Mouse (Mus musculus) heart, embryonic 16.5 days (tissue): ENCODE measurements at regions not wholly inside any gene's neighbourhood (a gene's known extent, or its start where the extent isn't known, plus 50 kb on each side); places are given as distances from the start of the nearest gene placed in this dataset.

ENCODE experiments used
- ATAC-seq: fragments of 200-750 bp; cut with Nextera tagmentation; replicated peaks from 2 replicates; pipeline ENCODE4 v1.8.0; 2017; ENCODE audit warnings: moderate number of reproducible peaks; ENCODE audit not compliant: insufficient read depth, low FRiP score; ENCODE audit errors: extremely low read depth
- H3K27ac ChIP-seq: fragments of 300-500 bp; sonication (generic); 2 replicates; pipeline ENCODE4 v1.5.1; 2014; ENCODE audit warnings: mild to moderate bottlenecking, low read length, control low read depth, moderate library complexity
- H3K27me3 ChIP-seq: fragments of 300-500 bp; sonication (generic); 2 replicates; pipeline ENCODE4 v1.6.1; 2014; ENCODE audit warnings: low read length, mixed read lengths; ENCODE audit not compliant: control insufficient read depth, insufficient read depth
- H3K36me3 ChIP-seq: fragments of 300-500 bp; sonication (generic); 2 replicates; pipeline ENCODE4 v1.6.1; 2014; ENCODE audit not compliant: control insufficient read depth, insufficient read depth
- H3K4me1 ChIP-seq: fragments of 300-500 bp; sonication (generic); 2 replicates; pipeline ENCODE4 v1.6.1; 2014; ENCODE audit warnings: low read length, mixed read lengths; ENCODE audit not compliant: control insufficient read depth, insufficient read depth
- H3K4me2 ChIP-seq: fragments of 300-500 bp; sonication (generic); 2 replicates; pipeline ENCODE4 v1.6.1; 2014; ENCODE audit warnings: low read depth, mild to moderate bottlenecking, control low read depth, low read length
- H3K4me3 ChIP-seq: fragments of 300-500 bp; sonication (generic); 2 replicates; pipeline ENCODE4 v1.5.1; 2014; ENCODE audit warnings: mild to moderate bottlenecking, control low read depth, low read length
- H3K9ac ChIP-seq: fragments of 300-500 bp; sonication (generic); 2 replicates; pipeline ENCODE4 v1.6.1; 2014; ENCODE audit warnings: low read length, control low read depth
- H3K9me3 ChIP-seq: fragments of 300-500 bp; sonication (generic); replicated peaks from 2 replicates; pipeline ENCODE4 v1.6.1; 2016; ENCODE audit warnings: low read length; ENCODE audit not compliant: control insufficient read depth
- WGBS: fragments of 180-500 bp; shearing (Covaris S2); extraction: QIAGEN DNeasy Blood & Tissue Kit; methylation state at CpG from one replicate; pipeline ENCODE4 v1.1.7; 2014; 5-methylcytosine and 5-hydroxymethylcytosine counted together

DNA sequence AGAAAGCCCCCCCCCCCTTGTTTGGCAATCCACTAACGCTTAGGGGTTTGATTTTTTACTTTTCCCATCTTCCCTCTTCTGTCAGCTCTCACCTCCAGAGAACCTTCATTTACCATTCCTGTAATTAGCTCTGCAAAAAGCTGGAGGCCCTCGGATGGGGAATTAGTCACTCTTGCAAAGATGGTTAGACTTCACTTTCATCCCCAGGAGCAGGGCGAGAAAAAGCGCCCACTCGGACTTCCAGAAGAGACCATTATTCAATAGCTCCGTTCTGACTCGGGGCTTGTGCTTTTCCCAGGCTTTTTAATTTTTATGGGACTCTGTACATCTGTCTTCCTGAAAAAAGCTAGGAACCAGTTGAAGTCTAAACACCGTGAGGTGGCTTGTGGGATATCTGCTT lies 73.7 kb upstream of the Map4k3 start:
- peaks cover 20% of the 10 kb centered on the region for H3K4me1 ChIP-seq
- peak overlapping the region; percentile 13 for H3K4me3 ChIP-seq
- ATAC-seq: no peak
- WGBS: 27% methylated on average over 8 of the region's 8 CpGs
- H3K27me3 ChIP-seq: no peaks in the 10 kb centered on the region
- H3K9ac ChIP-seq: peak overlapping the region; percentile 18
- H3K9me3 ChIP-seq: 0 out of 2 replicates have a peak, but pooled peaks cover 3% of the 10 kb centered on the region
- peak overlapping the region; percentile 60 for H3K27ac ChIP-seq
- peak overlapping the region; percentile 54 for H3K4me2 ChIP-seq
- H3K36me3 ChIP-seq: no peaks in the 10 kb centered on the region

DNA sequence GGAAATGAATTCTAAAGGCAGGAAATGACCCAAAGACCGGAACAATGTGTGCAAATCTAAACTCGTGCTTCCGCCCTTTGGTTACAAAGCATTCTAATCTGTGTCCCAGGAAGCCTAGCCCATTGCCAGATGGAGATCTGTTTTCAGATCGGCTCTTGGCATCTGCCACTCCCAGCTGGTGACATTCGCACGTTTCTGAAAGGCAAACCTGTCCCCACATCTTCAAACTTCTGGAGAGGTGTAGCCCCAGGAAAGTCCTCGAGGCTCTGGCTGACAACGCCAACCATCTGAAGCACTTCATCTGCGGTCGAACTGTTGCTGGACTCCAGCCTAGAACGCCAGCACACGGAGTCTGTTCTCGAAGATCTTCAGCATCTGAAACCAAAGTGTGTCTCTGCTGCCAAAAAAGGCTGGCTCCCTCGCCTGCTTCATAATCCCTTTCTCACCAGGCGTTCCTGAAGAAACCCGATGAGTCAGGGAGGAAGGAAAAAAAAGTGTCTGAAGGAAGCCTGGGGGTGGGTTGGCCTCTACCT lies 73.2 kb upstream of the Map4k3 start:
- peak overlapping the region; percentile 18 for H3K9ac ChIP-seq
- peak overlapping the region; percentile 60 for H3K27ac ChIP-seq
- H3K36me3 ChIP-seq: no peaks in the 10 kb centered on the region
- 0 out of 2 replicates have a peak, but pooled peaks cover 3% of the 10 kb centered on the region for H3K9me3 ChIP-seq
- 5% methylated on average over 16 of the region's 16 CpGs for WGBS
- no peaks in the 10 kb centered on the region for H3K27me3 ChIP-seq
- H3K4me2 ChIP-seq: peak overlapping the region; percentile 54
- peaks cover 20% of the 10 kb centered on the region for H3K4me1 ChIP-seq
- ATAC-seq: peak; percentile 20
- no peak overlapping the region; the same call in 1 of the 2 replicates for H3K4me3 ChIP-seq

DNA sequence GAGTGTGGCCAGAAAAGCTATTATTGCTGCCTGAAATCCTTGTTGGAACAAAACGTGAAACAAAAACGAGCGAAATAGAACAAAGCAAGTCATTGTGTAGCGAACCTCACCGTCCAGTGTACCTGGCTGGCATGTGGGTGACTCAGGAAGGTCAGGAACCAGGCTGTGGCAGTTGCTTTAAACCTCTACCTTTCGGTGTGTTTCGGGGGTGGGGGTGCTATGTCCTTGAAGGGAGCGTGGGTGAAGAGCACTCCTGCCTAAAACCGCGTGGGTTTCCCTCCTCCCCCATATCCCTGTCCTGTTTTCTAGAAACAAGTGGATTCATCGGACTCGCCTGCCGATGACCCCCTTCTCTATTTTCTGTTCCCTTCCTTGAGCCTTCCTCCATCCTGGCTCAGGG lies 72.6 kb upstream of the Map4k3 start:
- ATAC-seq: no peak
- Histone ChIP-seq H3K4me3 (no peak overlapping the region), H3K27ac (peak overlapping the region; percentile 60), H3K36me3 (no peaks in the 10 kb centered on the region), H3K4me1 (peaks cover 20% of the 10 kb centered on the region), H3K9ac (no peak overlapping the region), H3K27me3 (no peaks in the 10 kb centered on the region), H3K9me3 (0 out of 2 replicates have a peak, but pooled peaks cover 3% of the 10 kb centered on the region), H3K4me2 (peak overlapping the region; percentile 54; the same call in 1 of the 2 replicates)
- WGBS: 69% methylated on average over 13 of the region's 13 CpGs

DNA sequence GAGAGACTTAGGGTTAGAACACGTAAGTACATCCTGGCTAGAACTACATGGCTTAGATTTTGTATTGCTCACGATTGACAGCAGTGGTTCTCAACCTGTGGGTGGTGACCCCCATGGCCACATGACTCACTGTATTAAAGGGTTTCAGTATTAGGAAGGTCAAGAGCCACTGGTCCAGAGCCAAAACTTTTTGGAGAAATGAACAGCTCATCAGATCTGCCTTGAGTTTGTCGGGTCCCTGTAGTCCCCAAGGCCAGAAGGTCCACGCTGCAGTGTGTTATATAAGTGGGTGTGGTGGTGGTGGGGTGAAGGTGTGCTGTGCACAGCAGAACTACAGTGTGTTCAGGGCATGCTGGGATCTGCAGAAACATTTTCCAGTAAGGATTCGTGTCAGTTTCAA lies 72.2 kb upstream of the Map4k3 start:
- H3K4me2 ChIP-seq: no peak overlapping the region
- H3K27me3 ChIP-seq: no peaks in the 10 kb centered on the region
- H3K27ac ChIP-seq: peak overlapping the region; percentile 60
- peaks cover 23% of the 10 kb centered on the region for H3K4me1 ChIP-seq
- H3K36me3 ChIP-seq: no peaks in the 10 kb centered on the region
- ATAC-seq: no peak
- 0 out of 2 replicates have a peak, but pooled peaks cover 3% of the 10 kb centered on the region for H3K9me3 ChIP-seq
- WGBS: 83% methylated on average over 5 of the region's 5 CpGs
- no peak overlapping the region for H3K9ac ChIP-seq
- no peak overlapping the region for H3K4me3 ChIP-seq

DNA sequence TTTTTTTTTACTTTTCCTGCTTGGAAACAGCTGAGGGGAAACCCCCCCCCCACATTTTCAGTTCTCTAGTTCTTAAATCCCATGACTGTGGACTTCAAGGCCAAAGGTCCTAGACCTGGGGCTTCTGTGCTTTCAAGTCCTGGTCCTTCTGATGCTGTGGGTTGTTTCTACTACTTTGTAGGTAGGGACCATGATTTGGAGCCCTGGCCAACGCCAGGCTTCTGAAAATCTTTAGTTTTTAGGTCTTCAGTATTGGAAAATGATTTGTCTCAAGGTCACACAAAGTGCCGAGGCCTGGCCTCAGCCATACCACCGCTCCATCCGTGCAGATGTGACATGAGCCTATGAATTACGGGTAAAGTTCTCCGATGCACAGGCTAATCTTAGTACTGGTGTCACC lies 70.8 kb upstream of the Map4k3 start:
- peak overlapping the region; percentile 62; the same call in 1 of the 2 replicates for H3K27ac ChIP-seq
- WGBS: 87% methylated on average over 6 of the region's 6 CpGs

DNA sequence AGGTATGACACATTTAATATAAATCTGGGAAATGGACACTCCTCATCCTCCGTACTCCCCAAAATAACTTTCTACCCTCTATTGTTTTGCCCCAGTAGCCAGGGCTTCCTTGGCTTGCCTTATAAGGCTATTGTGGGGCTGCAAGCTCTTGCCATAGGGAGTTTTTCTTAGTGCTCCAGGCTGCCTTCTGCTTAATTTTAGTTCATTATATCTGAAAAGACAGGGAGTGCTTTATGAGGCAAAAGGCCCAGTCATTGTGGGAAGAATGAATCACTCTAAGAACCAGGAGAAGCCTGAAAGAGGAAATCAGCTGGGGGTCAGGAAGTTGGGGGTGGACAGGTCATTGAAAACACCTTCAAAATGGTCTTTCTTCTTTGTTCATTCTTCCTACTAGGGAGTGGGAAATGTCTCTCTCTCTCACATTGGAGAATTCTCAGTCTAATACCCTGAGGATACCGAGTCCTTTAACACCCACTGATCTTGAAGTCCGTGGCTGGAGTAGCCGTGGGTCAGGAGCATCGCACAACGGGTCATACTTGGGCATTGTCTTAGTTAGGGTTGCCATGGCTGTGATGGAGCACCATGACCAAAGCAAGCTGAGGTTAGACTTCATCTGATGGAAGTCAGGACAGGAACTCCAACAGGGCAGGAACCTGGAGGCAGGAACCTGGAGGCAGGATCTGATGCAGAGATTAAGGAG lies 70.1 kb upstream of the Map4k3 start:
- no peaks in the 10 kb centered on the region for H3K27me3 ChIP-seq
- no peak overlapping the region for H3K9ac ChIP-seq
- peak overlapping the region; percentile 62 for H3K27ac ChIP-seq
- 0 out of 2 replicates have a peak, but pooled peaks cover 3% of the 10 kb centered on the region for H3K9me3 ChIP-seq
- no peak for ATAC-seq
- 75% methylated on average over 6 of the region's 6 CpGs for WGBS
- no peaks in the 10 kb centered on the region for H3K36me3 ChIP-seq
- peaks cover 30% of the 10 kb centered on the region for H3K4me1 ChIP-seq
- no peak overlapping the region for H3K4me3 ChIP-seq
- no peak overlapping the region for H3K4me2 ChIP-seq

More for the DNA sequence above, 70.8 kb upstream of the Map4k3 start:
- Histone ChIP-seq H3K9me3 (0 out of 2 replicates have a peak, but pooled peaks cover 3% of the 10 kb centered on the region), H3K27me3 (no peaks in the 10 kb centered on the region), H3K4me3 (no peak overlapping the region), H3K4me1 (peaks cover 30% of the 10 kb centered on the region), H3K36me3 (no peaks in the 10 kb centered on the region), H3K9ac (no peak overlapping the region), H3K4me2 (no peak overlapping the region)
- ATAC-seq: no peak

DNA sequence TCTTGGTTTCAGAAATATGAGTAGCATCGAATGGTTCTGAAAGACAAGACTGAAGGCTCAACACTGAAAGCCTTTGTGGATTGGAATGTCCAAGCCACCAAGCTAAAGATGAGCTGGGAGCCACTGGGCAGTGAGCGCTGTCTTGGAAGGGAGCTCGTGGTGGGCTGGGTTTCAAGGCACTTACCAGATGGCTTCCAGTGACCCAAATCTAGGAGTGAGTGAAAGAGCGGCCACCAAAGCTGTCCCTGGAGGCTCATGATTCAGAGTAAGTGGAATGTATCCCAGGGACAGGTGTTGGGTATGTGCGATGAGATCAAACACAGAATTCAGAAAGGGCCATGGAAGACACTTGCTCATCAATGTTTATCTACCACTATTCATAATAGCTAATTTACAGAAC lies 68.5 kb upstream of the Map4k3 start:
- Histone ChIP-seq H3K4me3 (no peak overlapping the region), H3K27me3 (no peaks in the 10 kb centered on the region), H3K27ac (no peak overlapping the region), H3K4me2 (no peak overlapping the region), H3K36me3 (no peaks in the 10 kb centered on the region), H3K4me1 (peaks cover 20% of the 10 kb centered on the region), H3K9ac (no peak overlapping the region), H3K9me3 (0 out of 2 replicates have a peak, but pooled peaks cover 3% of the 10 kb centered on the region)
- 91% methylated on average over 5 of the region's 5 CpGs for WGBS
- ATAC-seq: no peak

DNA sequence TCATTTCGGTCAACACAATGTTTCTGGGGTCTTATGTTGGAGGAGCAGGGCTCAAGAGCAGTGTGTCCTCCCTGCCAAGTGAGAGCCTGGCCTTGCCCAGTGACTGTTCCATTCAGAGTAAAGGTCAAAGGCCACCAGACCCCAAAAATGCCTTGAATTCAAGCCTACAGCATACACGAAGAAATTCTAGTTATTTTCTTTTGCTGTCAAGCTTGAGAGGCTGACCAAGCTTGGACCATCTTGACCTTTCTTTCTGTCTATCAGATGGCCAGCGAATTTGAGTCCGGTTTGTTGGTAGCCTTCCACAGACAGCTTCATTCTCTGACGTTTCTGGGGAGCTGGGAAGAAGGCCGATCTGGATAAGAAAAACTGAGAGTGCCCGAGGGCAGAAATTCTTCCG lies 68.1 kb upstream of the Map4k3 start:
- 83% methylated on average over 8 of the region's 8 CpGs for WGBS
- no peaks in the 10 kb centered on the region for H3K36me3 ChIP-seq
- ATAC-seq: no peak
- no peak overlapping the region for H3K4me2 ChIP-seq
- H3K9ac ChIP-seq: no peak overlapping the region
- H3K9me3 ChIP-seq: 0 out of 2 replicates have a peak, but pooled peaks cover 3% of the 10 kb centered on the region
- no peak overlapping the region for H3K4me3 ChIP-seq
- H3K4me1 ChIP-seq: peaks cover 16% of the 10 kb centered on the region
- no peaks in the 10 kb centered on the region for H3K27me3 ChIP-seq
- no peak overlapping the region for H3K27ac ChIP-seq

DNA sequence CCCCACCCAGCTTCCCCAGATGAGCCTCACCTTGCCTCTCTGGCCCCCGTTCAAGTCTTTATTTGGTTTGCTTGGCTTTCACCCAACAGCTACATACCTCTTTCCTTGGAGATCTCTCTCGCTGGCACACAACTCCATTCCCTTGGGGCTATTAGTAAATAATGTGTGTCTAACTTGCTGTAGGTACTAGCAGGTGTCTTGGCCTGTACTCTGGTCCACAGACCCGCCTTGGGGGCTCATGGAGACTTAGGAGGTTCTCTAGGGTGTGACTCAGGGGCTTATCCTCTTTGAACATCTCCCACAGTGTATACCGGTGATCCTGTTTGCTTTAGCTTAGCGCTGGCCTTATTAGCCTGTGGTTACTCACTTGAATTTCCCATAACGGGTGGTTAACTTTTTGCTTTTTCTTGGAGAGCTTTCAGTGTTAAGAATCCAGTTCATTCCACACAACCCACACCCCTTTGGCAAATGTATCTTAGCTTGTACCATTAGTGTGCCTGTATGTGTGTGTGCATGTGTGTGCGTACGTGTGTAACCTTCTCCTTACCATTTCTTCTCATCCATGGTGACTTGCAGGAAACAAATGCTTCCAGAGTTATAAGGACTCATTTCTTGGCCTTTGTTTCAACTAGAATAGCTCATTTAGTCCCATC lies 67.3 kb upstream of the Map4k3 start:
- Histone ChIP-seq H3K9me3 (0 out of 2 replicates have a peak, but pooled peaks cover 3% of the 10 kb centered on the region), H3K4me2 (no peak overlapping the region), H3K36me3 (no peaks in the 10 kb centered on the region), H3K4me1 (peaks cover 15% of the 10 kb centered on the region), H3K4me3 (no peak overlapping the region), H3K27ac (no peak overlapping the region; the same call in 1 of the 2 replicates), H3K9ac (no peak overlapping the region), H3K27me3 (no peaks in the 10 kb centered on the region)
- no peak for ATAC-seq
- 68% methylated on average over 8 of the region's 8 CpGs for WGBS
